Mouse (Mus musculus) cerebellum, adult 2 months (tissue): ENCODE data around the gene Ctnnbip1.

Experiments
- CTCF ChIP-seq: fragments of 200-500 bp; IDR thresholded peaks from 2 replicates; pipeline ENCODE4 v1.5.1; 2011; ENCODE audit warnings: low read depth, mild to moderate bottlenecking, control low read depth, low read length, moderate library complexity, borderline replicate concordance; ENCODE audit not compliant: insufficient read depth
- POLR2A ChIP-seq: fragments of 200-500 bp; IDR thresholded peaks from 2 replicates; pipeline ENCODE4 v1.6.1; 2011; ENCODE audit warnings: low read length, control low read depth, borderline replicate concordance; ENCODE audit not compliant: insufficient read depth

- TF ChIP-seq CTCF (no peak), POLR2A (no peak)
Observed at GRCm38 (mm10) chr4:149578085-149578681, 60.1 kb downstream of the Ctnnbip1 start.
